Mouse (Mus musculus): Measurements from ENCODE around the gene Etl4. TPM values are rescaled to one million over a fixed set of nuclear protein-coding genes. Genes with fewer than 3 reads are reported as not detected.

Gene Etl4
- total and polyA plus RNA-seq, 3 experiments: not detected

- H3K36me3 ChIP-seq (ENCODE audit: control insufficient read depth in 1 of 2, insufficient read depth in 2 of 2, low read length in 2 of 2): no peaks in the 10 kb centered on the region
Observed at GRCm38 (mm10) chr2:20422275-20422674, 512.7 kb downstream of the Etl4 start.

GRCm38 (mm10) chr2:20433656-20434055 is 524.1 kb downstream of the Etl4 start:
- no peaks in the 10 kb centered on the region for H3K79me2 ChIP-seq (ENCODE audit: control insufficient read depth, insufficient read depth, low read length, poor library complexity)
- no peaks in the 10 kb centered on the region for H3K9me3 ChIP-seq (replicated peaks; ENCODE audit: insufficient read depth, low read length)
- no peaks in the 10 kb centered on the region for H3K36me3 ChIP-seq (ENCODE audit: control insufficient read depth in 1 of 2, insufficient read depth in 2 of 2, low read length in 2 of 2)
- no peak overlapping the region for H3K9ac ChIP-seq (ENCODE audit: control insufficient read depth, low read depth, low read length, poor library complexity, severe bottlenecking)
- TF ChIP-seq NELFE (IDR thresholded peaks at IDR 0.05; ENCODE audit: low read depth, low read length) (no peak), ELF1 (IDR thresholded peaks at IDR 0.05; ENCODE audit: low read depth, low read length) (no peak), POLR2A (IDR thresholded peaks at IDR 0.05; ENCODE audit: control insufficient read depth in 1 of 2, insufficient read depth in 1 of 2, low read depth in 1 of 2, low read length in 2 of 2, poor library complexity in 1 of 2) (no peak), MEF2A (IDR thresholded peaks at IDR 0.05; ENCODE audit: extremely low read depth, insufficient replicate concordance, low read depth, low read length, poor library complexity, severe bottlenecking) (no peak), MYB (IDR thresholded peaks at IDR 0.05; ENCODE audit: low read depth, low read length) (no peak), ETS1 (IDR thresholded peaks at IDR 0.05; ENCODE audit: low read depth, low read length) (no peak), ZKSCAN1 (IDR thresholded peaks at IDR 0.05; ENCODE audit: low read depth, low read length) (no peak), MAZ (IDR thresholded peaks at IDR 0.05; ENCODE audit: low read depth, low read length) (no peak), TCF12 (IDR thresholded peaks at IDR 0.05; ENCODE audit: low read depth, low read length) (no peak), KAT2A (conservative IDR thresholded peaks at IDR 0.05; ENCODE audit: low read depth, low read length) (no peak), RAD21 (IDR thresholded peaks at IDR 0.05; ENCODE audit: low read depth, low read length) (no peak), UBTF (IDR thresholded peaks at IDR 0.05; ENCODE audit: borderline replicate concordance, insufficient read depth, low read depth, low read length) (no peak), CTCF (IDR thresholded peaks at IDR 0.05 in 2 of 3, conservative IDR thresholded peaks at IDR 0.05 in 1 of 3; ENCODE audit: control insufficient read depth in 1 of 3, insufficient read depth in 1 of 3, low read depth in 2 of 3, low read length in 3 of 3, poor library complexity in 1 of 3, severe bottlenecking in 1 of 3) (no peak), POLR2AphosphoS2 (IDR thresholded peaks at IDR 0.05; ENCODE audit: low read length) (no peak), TBP (IDR thresholded peaks at IDR 0.05; ENCODE audit: low read depth, low read length) (no peak), EP300 (IDR thresholded peaks at IDR 0.05; ENCODE audit: low read depth in 1 of 2, low read length in 2 of 2) (no peak), GATA1 (IDR thresholded peaks at IDR 0.05; ENCODE audit: low read depth, low read length) (no peak), MXI1 (IDR thresholded peaks at IDR 0.05; ENCODE audit: low read depth, low read length) (no peak), ZC3H11A (IDR thresholded peaks at IDR 0.05; ENCODE audit: low read depth, low read length) (no peak), SMC3 (IDR thresholded peaks at IDR 0.05; ENCODE audit: low read depth, low read length) (no peak)
- no peak overlapping the region for H3K4me3 ChIP-seq (ENCODE audit: control insufficient read depth in 1 of 2, insufficient read depth in 1 of 2, low read depth in 2 of 2, low read length in 2 of 2)
- no peak overlapping the region for H3K27ac ChIP-seq (ENCODE audit: control insufficient read depth, low read depth, low read length)
- H3K4me1 ChIP-seq (ENCODE audit: control insufficient read depth in 1 of 2, insufficient read depth in 2 of 2, low read length in 2 of 2): no peaks in the 10 kb centered on the region
- no peak for DNase-seq (ENCODE audit: low read depth, low spot score)
- no peaks in the 10 kb centered on the region for H3K27me3 ChIP-seq (ENCODE audit: control insufficient read depth in 1 of 2, insufficient read depth in 2 of 2, low read length in 2 of 2)

More at GRCm38 (mm10) chr2:20422275-20422674, 512.7 kb downstream of the Etl4 start:
- Histone ChIP-seq H3K27me3 (ENCODE audit: control insufficient read depth in 1 of 2, insufficient read depth in 2 of 2, low read length in 2 of 2) (no peaks in the 10 kb centered on the region; a peak in 1 of 4 replicates), H3K79me2 (ENCODE audit: control insufficient read depth, insufficient read depth, low read length, poor library complexity) (no peaks in the 10 kb centered on the region), H3K4me3 (ENCODE audit: control insufficient read depth in 1 of 2, insufficient read depth in 1 of 2, low read depth in 2 of 2, low read length in 2 of 2) (no peak overlapping the region), H3K27ac (ENCODE audit: control insufficient read depth, low read depth, low read length) (no peak overlapping the region), H3K9ac (ENCODE audit: control insufficient read depth, low read depth, low read length, poor library complexity, severe bottlenecking) (no peak overlapping the region), H3K9me3 (replicated peaks; ENCODE audit: insufficient read depth, low read length) (no peaks in the 10 kb centered on the region), H3K4me1 (ENCODE audit: control insufficient read depth in 1 of 2, insufficient read depth in 2 of 2, low read length in 2 of 2) (no peaks in the 10 kb centered on the region)
- DNase-seq (ENCODE audit: low read depth, low spot score): no peak
- no peak for TF ChIP-seq RCOR1 (IDR thresholded peaks at IDR 0.05; ENCODE audit: low read depth, low read length)
- no peak for TF ChIP-seq BHLHE40 (IDR thresholded peaks at IDR 0.05; ENCODE audit: borderline replicate concordance, low read depth, low read length)
- no peak for TF ChIP-seq GATA1 (IDR thresholded peaks at IDR 0.05; ENCODE audit: low read depth, low read length)
- no peak for TF ChIP-seq MYB (IDR thresholded peaks at IDR 0.05; ENCODE audit: low read depth, low read length)
- no peak for TF ChIP-seq ZNF384 (IDR thresholded peaks at IDR 0.05; ENCODE audit: low read depth, low read length)
- no peak for TF ChIP-seq RAD21 (IDR thresholded peaks at IDR 0.05; ENCODE audit: low read depth, low read length)
- no peak for TF ChIP-seq MYC (IDR thresholded peaks at IDR 0.05; ENCODE audit: low read depth, low read length)
- TF ChIP-seq POLR2A (IDR thresholded peaks at IDR 0.05; ENCODE audit: control insufficient read depth in 1 of 2, insufficient read depth in 1 of 2, low read depth in 1 of 2, low read length in 2 of 2, poor library complexity in 1 of 2): no peak
- TF ChIP-seq ZC3H11A (IDR thresholded peaks at IDR 0.05; ENCODE audit: low read depth, low read length): no peak
- TF ChIP-seq TBP (IDR thresholded peaks at IDR 0.05; ENCODE audit: low read depth, low read length): no peak
- TF ChIP-seq KAT2A (conservative IDR thresholded peaks at IDR 0.05; ENCODE audit: low read depth, low read length): no peak
- no peak for TF ChIP-seq USF2 (IDR thresholded peaks at IDR 0.05; ENCODE audit: borderline replicate concordance in 1 of 2, insufficient read depth in 1 of 2, low read depth in 1 of 2, low read length in 2 of 2)
- no peak for TF ChIP-seq TCF12 (IDR thresholded peaks at IDR 0.05; ENCODE audit: low read depth, low read length)
- TF ChIP-seq ZMIZ1 (IDR thresholded peaks at IDR 0.05; ENCODE audit: low read depth, low read length): no peak
- TF ChIP-seq MXI1 (IDR thresholded peaks at IDR 0.05; ENCODE audit: low read depth, low read length): no peak
- no peak for TF ChIP-seq EP300 (IDR thresholded peaks at IDR 0.05; ENCODE audit: low read depth in 1 of 2, low read length in 2 of 2)
- no peak for TF ChIP-seq USF1 (IDR thresholded peaks at IDR 0.05; ENCODE audit: low read depth, low read length)
